ENCODE assay signal across 10 mouse cellular contexts in the genomic region with DNA sequence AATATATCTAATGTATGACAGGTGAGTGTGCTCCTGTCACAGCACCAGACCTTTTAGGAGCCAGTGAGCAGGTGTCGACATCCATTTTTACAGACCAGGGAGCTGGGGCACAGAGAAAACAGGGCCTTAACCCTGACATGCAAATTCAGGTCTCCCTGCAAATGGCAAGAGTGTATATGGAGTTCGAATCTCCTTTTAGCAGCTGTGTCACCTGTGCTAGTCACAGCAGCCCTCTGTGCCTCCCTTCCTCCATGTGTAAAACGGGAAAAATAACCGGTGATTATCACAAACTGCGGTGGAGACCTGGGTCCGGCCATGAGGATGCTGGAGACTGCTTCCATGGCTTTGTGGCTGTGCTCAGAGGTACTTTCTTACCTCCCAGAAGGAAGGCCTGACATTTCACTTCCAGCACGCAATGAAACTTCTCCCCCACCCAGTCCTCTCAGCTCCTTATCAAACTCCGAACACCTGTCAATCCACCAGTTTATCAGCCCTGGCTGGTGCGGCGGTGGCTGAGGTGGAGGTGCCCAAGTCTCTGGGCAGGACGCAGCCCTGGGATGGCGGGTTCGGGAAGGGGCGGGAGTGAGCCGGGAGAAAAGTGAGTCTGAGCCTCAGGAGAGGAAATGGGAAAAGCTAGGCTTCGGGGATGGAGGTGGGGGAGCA. TPM values are rescaled to one million over a fixed set of nuclear protein-coding genes. Genes with fewer than 3 reads are reported as not detected.
A peak's percentile ranks its signal among the peaks of the same experiment; 100 is the strongest.
DNase-seq lines count a peak whose midpoint lies in the region; ATAC-seq and TF ChIP-seq lines count a peak whose summit lies in the region.
"Had no signal": no experiment of that assay in that cellular context is flagged by ENCODE, and none has a peak within 500 bp of the region (broad histone marks: within the 10 kb centered on the region; RNA-seq: fewer than 3 reads in every experiment).

No protein-coding gene starts in this region.

- no peak for ATAC-seq in forebrain, embryonic 16.5 days
- ATAC-seq in lung, postnatal 0 days, result peak; percentile 58
- no peak for ATAC-seq in limb, embryonic 11.5 days (ENCODE audit: insufficient number of reproducible peaks, low FRiP score, low TSS enrichment, low read depth)
- ATAC-seq in stomach, embryonic 14.5 days (ENCODE audit: insufficient number of reproducible peaks, insufficient read depth, low FRiP score, low read depth), result peak; percentile 81; the same call in 1 of the 2 replicates
- no peak for ATAC-seq in cerebellum, adult (ENCODE audit: insufficient number of reproducible peaks, low FRiP score, low TSS enrichment)
- ATAC-seq: hindbrain, embryonic 16.5 days had no signal

- peak overlapping the region; percentile 21 for H3K4me3 ChIP-seq in forebrain, embryonic 10.5 days
- H3K4me3 ChIP-seq in forebrain, embryonic 16.5 days (replicated peaks; ENCODE audit: low read length), result no peak overlapping the region
- no peak overlapping the region for H3K4me3 ChIP-seq in lung, postnatal 0 days (ENCODE audit: low read depth, low read length)
- H3K4me3 ChIP-seq in limb, embryonic 11.5 days (ENCODE audit: low read depth, low read length), result 0 out of 2 replicates have a peak overlapping the region, but pooled peaks have one; percentile 10
- no peak overlapping the region; the same call in 1 of the 2 replicates for H3K4me3 ChIP-seq in stomach, embryonic 14.5 days (ENCODE audit: low read depth, low read length)

- no peaks in the 10 kb centered on the region for H3K9me3 ChIP-seq in forebrain, embryonic 10.5 days
- H3K9me3 ChIP-seq in forebrain, embryonic 16.5 days (ENCODE audit: control insufficient read depth, low read length), result no peaks in the 10 kb centered on the region
- H3K9me3 ChIP-seq in lung, postnatal 0 days (ENCODE audit: low read length), result no peaks in the 10 kb centered on the region
- no peaks in the 10 kb centered on the region for H3K9me3 ChIP-seq in limb, embryonic 11.5 days (ENCODE audit: control insufficient read depth, low read length)
- H3K9me3 ChIP-seq in stomach, embryonic 14.5 days (ENCODE audit: control insufficient read depth, low read depth, low read length), result no peaks in the 10 kb centered on the region

- H3K9ac ChIP-seq in forebrain, embryonic 16.5 days (replicated peaks; ENCODE audit: low read depth, low read length), result no peak overlapping the region
- H3K9ac ChIP-seq in lung, postnatal 0 days (replicated peaks; ENCODE audit: low read depth), result no peak overlapping the region
- H3K9ac ChIP-seq in limb, embryonic 11.5 days (ENCODE audit: low read length), result peak overlapping the region; percentile 40; the same call in 1 of the 2 replicates
- H3K9ac ChIP-seq in stomach, embryonic 14.5 days (replicated peaks; ENCODE audit: low read depth, low read length), result no peak overlapping the region

- no peak for TF ChIP-seq EP300 in lung, postnatal 0 days (IDR thresholded peaks at IDR 0.05)

- 13% methylated on average over 16 of the region's 16 CpGs for WGBS in forebrain, embryonic 10.5 days
- 10% methylated on average over 16 of the region's 16 CpGs for WGBS in forebrain, embryonic 16.5 days
- WGBS in lung, postnatal 0 days, result 12% methylated on average over 16 of the region's 16 CpGs
- WGBS in limb, embryonic 11.5 days, result 11% methylated on average over 16 of the region's 16 CpGs
- WGBS in stomach, embryonic 14.5 days, result 12% methylated on average over 16 of the region's 16 CpGs

- peaks cover 41% of the 10 kb centered on the region for H3K27me3 ChIP-seq in forebrain, embryonic 10.5 days (ENCODE audit: poor library complexity, severe bottlenecking)
- H3K27me3 ChIP-seq in forebrain, embryonic 16.5 days (replicated peaks; ENCODE audit: control insufficient read depth, insufficient read depth, low read length), result peaks cover 23% of the 10 kb centered on the region
- 0 out of 2 replicates have a peak, but pooled peaks cover 3% of the 10 kb centered on the region for H3K27me3 ChIP-seq in lung, postnatal 0 days (replicated peaks; ENCODE audit: insufficient read depth, low read length)
- H3K27me3 ChIP-seq in limb, embryonic 11.5 days (ENCODE audit: control insufficient read depth, insufficient read depth, low read length), result peaks cover 14% of the 10 kb centered on the region
- no peaks in the 10 kb centered on the region for H3K27me3 ChIP-seq in stomach, embryonic 14.5 days (ENCODE audit: control insufficient read depth, insufficient read depth, low read length)

- DNase-seq in forebrain, embryonic 10.5 days (ENCODE audit: extremely low spot score, low spot score), result no peak
- DNase-seq in lung, postnatal 0 days (ENCODE audit: low spot score), result no peak
- DNase-seq in lung, postnatal 4 days, result no peak
- DNase-seq in limb, embryonic 11.5 days (ENCODE audit: low spot score), result peak; percentile 32
- no peak for DNase-seq in cerebellum, adult 11 months
- DNase-seq: lung, adult 2 months had no signal

- TF ChIP-seq CTCF in lung, postnatal 0 days (IDR thresholded peaks at IDR 0.05), result no peak

- peak overlapping the region; percentile 32 for H3K27ac ChIP-seq in forebrain, embryonic 10.5 days
- no peak overlapping the region for H3K27ac ChIP-seq in forebrain, embryonic 16.5 days (ENCODE audit: low read length)
- no peak overlapping the region for H3K27ac ChIP-seq in lung, postnatal 0 days (ENCODE audit: low read length)
- H3K27ac ChIP-seq in limb, embryonic 11.5 days (replicated peaks; ENCODE audit: low read depth, low read length), result no peak overlapping the region
- no peak overlapping the region for H3K27ac ChIP-seq in stomach, embryonic 14.5 days (ENCODE audit: low read length)

- H3K4me1 ChIP-seq in forebrain, embryonic 10.5 days, result peaks cover 17% of the 10 kb centered on the region
- no peaks in the 10 kb centered on the region for H3K4me1 ChIP-seq in forebrain, embryonic 16.5 days (replicated peaks; ENCODE audit: control insufficient read depth, insufficient read depth, low read length)
- no peaks in the 10 kb centered on the region for H3K4me1 ChIP-seq in lung, postnatal 0 days (ENCODE audit: insufficient read depth, low read depth, low read length)
- peaks cover 8% of the 10 kb centered on the region; the same call in 1 of the 2 replicates for H3K4me1 ChIP-seq in limb, embryonic 11.5 days (ENCODE audit: control insufficient read depth, insufficient read depth, low read length)
- H3K4me1 ChIP-seq in stomach, embryonic 14.5 days (ENCODE audit: control insufficient read depth, insufficient read depth, low read length), result peaks cover 5% of the 10 kb centered on the region; the same call in 1 of the 2 replicates

- no peak overlapping the region for H3K4me2 ChIP-seq in forebrain, embryonic 16.5 days (ENCODE audit: low read length)
- no peak overlapping the region for H3K4me2 ChIP-seq in lung, postnatal 0 days (replicated peaks; ENCODE audit: low read depth, low read length)
- peak overlapping the region; percentile 29 for H3K4me2 ChIP-seq in limb, embryonic 11.5 days (ENCODE audit: low read depth, severe bottlenecking)
- peak overlapping the region; percentile 27 for H3K4me2 ChIP-seq in stomach, embryonic 14.5 days (replicated peaks; ENCODE audit: low read depth, low read length)

- no peaks in the 10 kb centered on the region for H3K36me3 ChIP-seq in forebrain, embryonic 10.5 days (replicated peaks)
- no peaks in the 10 kb centered on the region for H3K36me3 ChIP-seq in forebrain, embryonic 16.5 days (ENCODE audit: control insufficient read depth, insufficient read depth)
- H3K36me3 ChIP-seq in lung, postnatal 0 days (ENCODE audit: insufficient read depth, low read length), result no peaks in the 10 kb centered on the region
- H3K36me3 ChIP-seq in limb, embryonic 11.5 days (ENCODE audit: control insufficient read depth, insufficient read depth, low read length), result no peaks in the 10 kb centered on the region
- H3K36me3 ChIP-seq in stomach, embryonic 14.5 days (ENCODE audit: control insufficient read depth, insufficient read depth, low read length), result no peaks in the 10 kb centered on the region

RNA-seq across cellular contexts. Expression of gene Rhd, which starts 4.9 kb away (rescaled TPM):
- polyA plus RNA-seq in forebrain, embryonic 10.5 days (2016; fragmentation: Nextera tagmentation; extraction: Ambion mirVana), result 10.6 and 14.5 TPM in 2 replicates
- polyA plus RNA-seq in forebrain, embryonic 16.5 days (2015; fragmentation: Nextera tagmentation; extraction: Ambion mirVana), result 0.47 and 1.0 TPM in 2 replicates
- 1.5 and 2.8 TPM in 2 replicates for polyA plus RNA-seq in lung, postnatal 0 days (2015; fragmentation: Nextera tagmentation; extraction: Ambion mirVana)
- polyA plus RNA-seq in limb, embryonic 11.5 days (2014; fragmentation: Nextera tagmentation; extraction: Ambion mirVana), result 12.6 and 14.8 TPM in 2 replicates
- polyA plus RNA-seq in stomach, embryonic 14.5 days (2014; fragmentation: Nextera tagmentation; extraction: Ambion mirVana), result 1.2 and 1.6 TPM in 2 replicates

RNA-seq across cellular contexts. Expression of gene Maco1, which starts 16.1 kb away (rescaled TPM):
- 33.0 and 35.0 TPM in 2 replicates for polyA plus RNA-seq in forebrain, embryonic 10.5 days (2016; fragmentation: Nextera tagmentation; extraction: Ambion mirVana)
- polyA plus RNA-seq in forebrain, embryonic 16.5 days (2015; fragmentation: Nextera tagmentation; extraction: Ambion mirVana), result 98.7 and 104 TPM in 2 replicates
- polyA plus RNA-seq in lung, postnatal 0 days (2015; fragmentation: Nextera tagmentation; extraction: Ambion mirVana), result 32.5 and 33.1 TPM in 2 replicates
- 41.5 and 45.4 TPM in 2 replicates for polyA plus RNA-seq in limb, embryonic 11.5 days (2014; fragmentation: Nextera tagmentation; extraction: Ambion mirVana)
- polyA plus RNA-seq in stomach, embryonic 14.5 days (2014; fragmentation: Nextera tagmentation; extraction: Ambion mirVana), result 46.1 and 48.4 TPM in 2 replicates

RNA-seq across cellular contexts. Expression of gene Tmem50a, which starts 45.6 kb away (rescaled TPM):
- 107 and 112 TPM in 2 replicates for polyA plus RNA-seq in forebrain, embryonic 10.5 days (2016; fragmentation: Nextera tagmentation; extraction: Ambion mirVana)
- 201 and 205 TPM in 2 replicates for polyA plus RNA-seq in forebrain, embryonic 16.5 days (2015; fragmentation: Nextera tagmentation; extraction: Ambion mirVana)
- polyA plus RNA-seq in lung, postnatal 0 days (2015; fragmentation: Nextera tagmentation; extraction: Ambion mirVana), result 271 and 296 TPM in 2 replicates
- 145 and 154 TPM in 2 replicates for polyA plus RNA-seq in limb, embryonic 11.5 days (2014; fragmentation: Nextera tagmentation; extraction: Ambion mirVana)
- 180 and 186 TPM in 2 replicates for polyA plus RNA-seq in stomach, embryonic 14.5 days (2014; fragmentation: Nextera tagmentation; extraction: Ambion mirVana)

RNA-seq across cellular contexts. Expression of gene Rsrp1, which starts 54.2 kb away (rescaled TPM):
- polyA plus RNA-seq in forebrain, embryonic 10.5 days (2016; fragmentation: Nextera tagmentation; extraction: Ambion mirVana), result 278 and 295 TPM in 2 replicates
- 644 and 645 TPM in 2 replicates for polyA plus RNA-seq in forebrain, embryonic 16.5 days (2015; fragmentation: Nextera tagmentation; extraction: Ambion mirVana)
- 542 and 611 TPM in 2 replicates for polyA plus RNA-seq in lung, postnatal 0 days (2015; fragmentation: Nextera tagmentation; extraction: Ambion mirVana)
- 345 and 367 TPM in 2 replicates for polyA plus RNA-seq in limb, embryonic 11.5 days (2014; fragmentation: Nextera tagmentation; extraction: Ambion mirVana)
- polyA plus RNA-seq in stomach, embryonic 14.5 days (2014; fragmentation: Nextera tagmentation; extraction: Ambion mirVana), result 506 and 565 TPM in 2 replicates

Comparison
In these comparisons a context has a peak if more than half of its experiments do, and no peak if none do; other contexts are left out.
1. H3K4me3 ChIP-seq: peak in forebrain, embryonic 10.5 days (single experiment) and limb, embryonic 11.5 days (single experiment); none in forebrain, embryonic 16.5 days (single experiment), lung, postnatal 0 days (single experiment) and stomach, embryonic 14.5 days (single experiment).
2. ATAC-seq: peak in lung, postnatal 0 days (single experiment) and stomach, embryonic 14.5 days (single experiment); none in forebrain, embryonic 16.5 days (single experiment), limb, embryonic 11.5 days (single experiment) and cerebellum, adult (single experiment).
3. H3K4me2 ChIP-seq: peak in limb, embryonic 11.5 days (single experiment) and stomach, embryonic 14.5 days (single experiment); none in forebrain, embryonic 16.5 days (single experiment) and lung, postnatal 0 days (single experiment).